Mouse (Mus musculus): Measurements from ENCODE around the gene Ell. TPM values are rescaled to one million over a fixed set of nuclear protein-coding genes. Genes with fewer than 3 reads are reported as not detected.

Gene Ell
- polyA plus RNA-seq, 1 experiment from 2014 or later: 21.8 TPM

- H3K9me3 ChIP-seq (ENCODE audit: control insufficient read depth, low read length): no peaks in the 10 kb centered on the region
- peaks cover 96% of the 10 kb centered on the region for H3K27me3 ChIP-seq (ENCODE audit: control insufficient read depth, insufficient read depth, low read length)
- no peak overlapping the region for H3K4me2 ChIP-seq (ENCODE audit: low read depth, low read length, severe bottlenecking)
- H3K4me1 ChIP-seq (replicated peaks; ENCODE audit: control insufficient read depth, insufficient read depth, low read length): peaks cover 10% of the 10 kb centered on the region
- DNase-seq (ENCODE audit: low spot score) (peak; percentile 65), ATAC-seq (replicated peaks; ENCODE audit: low FRiP score) (no peak)
- no peaks in the 10 kb centered on the region for H3K36me3 ChIP-seq (ENCODE audit: control insufficient read depth, insufficient read depth, low read length)
- H3K4me3 ChIP-seq (ENCODE audit: low read depth, low read length): no peak overlapping the region; the same call in 1 of the 2 replicates
- WGBS: 2% methylated on average over 21 of the region's 21 CpGs
- no peak overlapping the region for H3K27ac ChIP-seq (ENCODE audit: low read depth, low read length)
- H3K9ac ChIP-seq (ENCODE audit: low read length): no peak overlapping the region
These were observed 44.1 kb upstream of the Ell start for GRCm38 (mm10) chr8:70495001-70495770.

- Histone ChIP-seq H3K27ac (ENCODE audit: low read depth, low read length) (no peak overlapping the region), H3K4me3 (ENCODE audit: low read depth, low read length) (no peak overlapping the region), H3K4me1 (replicated peaks; ENCODE audit: control insufficient read depth, insufficient read depth, low read length) (peaks cover 10% of the 10 kb centered on the region), H3K9ac (ENCODE audit: low read length) (no peak overlapping the region), H3K36me3 (ENCODE audit: control insufficient read depth, insufficient read depth, low read length) (no peaks in the 10 kb centered on the region), H3K27me3 (ENCODE audit: control insufficient read depth, insufficient read depth, low read length) (peaks cover 96% of the 10 kb centered on the region), H3K4me2 (ENCODE audit: low read depth, low read length, severe bottlenecking) (no peak overlapping the region), H3K9me3 (ENCODE audit: control insufficient read depth, low read length) (no peaks in the 10 kb centered on the region)
- ATAC-seq (replicated peaks; ENCODE audit: low FRiP score) (no peak), DNase-seq (ENCODE audit: low spot score) (no peak)
- 5% methylated on average over 12 of the region's 12 CpGs for WGBS
These were observed 43.5 kb upstream of the Ell start for GRCm38 (mm10) chr8:70495771-70496062.

- Histone ChIP-seq H3K27me3 (ENCODE audit: control insufficient read depth, insufficient read depth, low read length) (peaks cover 76% of the 10 kb centered on the region), H3K27ac (ENCODE audit: low read depth, low read length) (no peak overlapping the region), H3K4me2 (ENCODE audit: low read depth, low read length, severe bottlenecking) (peak overlapping the region; percentile 26), H3K36me3 (ENCODE audit: control insufficient read depth, insufficient read depth, low read length) (no peaks in the 10 kb centered on the region), H3K4me1 (replicated peaks; ENCODE audit: control insufficient read depth, insufficient read depth, low read length) (peaks cover 7% of the 10 kb centered on the region), H3K9ac (ENCODE audit: low read length) (no peak overlapping the region), H3K4me3 (ENCODE audit: low read depth, low read length) (no peak overlapping the region), H3K9me3 (ENCODE audit: control insufficient read depth, low read length) (no peaks in the 10 kb centered on the region)
- ATAC-seq (replicated peaks; ENCODE audit: low FRiP score): no peak
- 6% methylated on average over 39 of the region's 39 CpGs for WGBS
- peak; percentile 74 for DNase-seq (ENCODE audit: low spot score)
These were observed 38.6 kb upstream of the Ell start for GRCm38 (mm10) chr8:70500386-70501301.

- DNase-seq (ENCODE audit: low spot score): no peak
- Histone ChIP-seq H3K36me3 (ENCODE audit: control insufficient read depth, insufficient read depth, low read length) (no peaks in the 10 kb centered on the region), H3K4me2 (ENCODE audit: low read depth, low read length, severe bottlenecking) (no peak overlapping the region), H3K4me1 (replicated peaks; ENCODE audit: control insufficient read depth, insufficient read depth, low read length) (peaks cover 8% of the 10 kb centered on the region), H3K9ac (ENCODE audit: low read length) (no peak overlapping the region), H3K27ac (ENCODE audit: low read depth, low read length) (no peak overlapping the region), H3K9me3 (ENCODE audit: control insufficient read depth, low read length) (no peaks in the 10 kb centered on the region), H3K4me3 (ENCODE audit: low read depth, low read length) (no peak overlapping the region), H3K27me3 (ENCODE audit: control insufficient read depth, insufficient read depth, low read length) (peaks cover 63% of the 10 kb centered on the region)
- 9% methylated on average over 23 of the region's 23 CpGs for WGBS
- ATAC-seq (replicated peaks; ENCODE audit: low FRiP score): no peak
These were observed 37.3 kb upstream of the Ell start for GRCm38 (mm10) chr8:70501820-70502529.

- H3K9ac ChIP-seq (ENCODE audit: low read length): no peak overlapping the region
- peaks cover 3% of the 10 kb centered on the region; the same call in 1 of the 2 replicates for H3K36me3 ChIP-seq (ENCODE audit: control insufficient read depth, insufficient read depth, low read length)
- peaks cover 58% of the 10 kb centered on the region for H3K27me3 ChIP-seq (ENCODE audit: control insufficient read depth, insufficient read depth, low read length)
- H3K4me1 ChIP-seq (replicated peaks; ENCODE audit: control insufficient read depth, insufficient read depth, low read length): peaks cover 8% of the 10 kb centered on the region
- 27% methylated on average over 12 of the region's 12 CpGs for WGBS
- H3K9me3 ChIP-seq (ENCODE audit: control insufficient read depth, low read length): no peaks in the 10 kb centered on the region
- H3K4me2 ChIP-seq (ENCODE audit: low read depth, low read length, severe bottlenecking): no peak overlapping the region
- no peak for ATAC-seq (replicated peaks; ENCODE audit: low FRiP score)
- H3K4me3 ChIP-seq (ENCODE audit: low read depth, low read length): no peak overlapping the region
- no peak for DNase-seq (ENCODE audit: low spot score)
- H3K27ac ChIP-seq (ENCODE audit: low read depth, low read length): no peak overlapping the region
These were observed 36.7 kb upstream of the Ell start for GRCm38 (mm10) chr8:70502540-70502939.

GRCm38 (mm10) chr8:70503062-70503750 is 36.1 kb upstream of the Ell start:
- 10% methylated on average over 46 of the region's 46 CpGs for WGBS
- H3K4me1 ChIP-seq (replicated peaks; ENCODE audit: control insufficient read depth, insufficient read depth, low read length): peaks cover 8% of the 10 kb centered on the region
- H3K27me3 ChIP-seq (ENCODE audit: control insufficient read depth, insufficient read depth, low read length): peaks cover 53% of the 10 kb centered on the region
- DNase-seq (ENCODE audit: low spot score) (peak; percentile 86), ATAC-seq (replicated peaks; ENCODE audit: low FRiP score) (0 out of 2 replicates have a peak, but pooled peaks have one; percentile 11)
- no peaks in the 10 kb centered on the region for H3K9me3 ChIP-seq (ENCODE audit: control insufficient read depth, low read length)
- peaks cover 7% of the 10 kb centered on the region; the same call in 1 of the 2 replicates for H3K36me3 ChIP-seq (ENCODE audit: control insufficient read depth, insufficient read depth, low read length)
- H3K4me3 ChIP-seq (ENCODE audit: low read depth, low read length): no peak overlapping the region
- H3K9ac ChIP-seq (ENCODE audit: low read length): no peak overlapping the region
- peak overlapping the region; percentile 18; the same call in 1 of the 2 replicates for H3K4me2 ChIP-seq (ENCODE audit: low read depth, low read length, severe bottlenecking)
- H3K27ac ChIP-seq (ENCODE audit: low read depth, low read length): no peak overlapping the region

- ATAC-seq (replicated peaks; ENCODE audit: low FRiP score) (no peak), DNase-seq (ENCODE audit: low spot score) (no peak)
- Histone ChIP-seq H3K4me1 (replicated peaks; ENCODE audit: control insufficient read depth, insufficient read depth, low read length) (peaks cover 17% of the 10 kb centered on the region), H3K9ac (ENCODE audit: low read length) (no peak overlapping the region), H3K9me3 (ENCODE audit: control insufficient read depth, low read length) (no peaks in the 10 kb centered on the region), H3K27ac (ENCODE audit: low read depth, low read length) (no peak overlapping the region), H3K27me3 (ENCODE audit: control insufficient read depth, insufficient read depth, low read length) (peaks cover 43% of the 10 kb centered on the region), H3K36me3 (ENCODE audit: control insufficient read depth, insufficient read depth, low read length) (peaks cover 7% of the 10 kb centered on the region; the same call in 1 of the 2 replicates), H3K4me2 (ENCODE audit: low read depth, low read length, severe bottlenecking) (no peak overlapping the region), H3K4me3 (ENCODE audit: low read depth, low read length) (no peak overlapping the region)
- 58% methylated on average over 16 of the region's 16 CpGs for WGBS
These were observed 35.0 kb upstream of the Ell start for GRCm38 (mm10) chr8:70504291-70504716.

- ATAC-seq (replicated peaks; ENCODE audit: low FRiP score) (no peak), DNase-seq (ENCODE audit: low spot score) (peak; percentile 85)
- 69% methylated on average over 3 of the region's 3 CpGs for WGBS
- H3K4me1 ChIP-seq (replicated peaks; ENCODE audit: control insufficient read depth, insufficient read depth, low read length): peaks cover 18% of the 10 kb centered on the region
- H3K9me3 ChIP-seq (ENCODE audit: control insufficient read depth, low read length): no peaks in the 10 kb centered on the region
- H3K4me3 ChIP-seq (ENCODE audit: low read depth, low read length): no peak overlapping the region
- H3K9ac ChIP-seq (ENCODE audit: low read length): no peak overlapping the region
- no peak overlapping the region for H3K27ac ChIP-seq (ENCODE audit: low read depth, low read length)
- peaks cover 7% of the 10 kb centered on the region; the same call in 1 of the 2 replicates for H3K36me3 ChIP-seq (ENCODE audit: control insufficient read depth, insufficient read depth, low read length)
- H3K27me3 ChIP-seq (ENCODE audit: control insufficient read depth, insufficient read depth, low read length): peaks cover 38% of the 10 kb centered on the region
- H3K4me2 ChIP-seq (ENCODE audit: low read depth, low read length, severe bottlenecking): no peak overlapping the region
These were observed 34.4 kb upstream of the Ell start for GRCm38 (mm10) chr8:70504851-70505250.

All from forebrain, embryonic 11.5 days (tissue).